Mouse (Mus musculus) stomach, postnatal 0 days (tissue): ENCODE results near the gene Cryaa.

Source experiments
- CTCF ChIP-seq: IDR thresholded peaks from 2 replicates; pipeline ENCODE4 v1.5.1; 2016; ENCODE audit warnings: antibody characterized with exemption, low read depth, mild to moderate bottlenecking, moderate library complexity
- EP300 ChIP-seq: optimal IDR thresholded peaks from 2 replicates; pipeline ENCODE3; 2016; ENCODE audit warnings: antibody characterized with exemption

- TF ChIP-seq CTCF (no peak), EP300 (no peak)
Observed at GRCm38 (mm10) chr17:31631081-31631800, 46.4 kb upstream of the Cryaa start.
